Mouse (Mus musculus) neural tube, embryonic 14.5 days (tissue): ENCODE results near the gene Zdhhc1. TPM values are rescaled to one million over a fixed set of nuclear protein-coding genes. Genes with fewer than 3 reads are reported as not detected.

Experiments
- ATAC-seq: fragments of 200-750 bp; cut with Nextera tagmentation; 2 replicates; pipeline ENCODE4 v1.8.0; 2017; ENCODE audit warnings: low read depth, mild to moderate bottlenecking, moderate TSS enrichment, moderate library complexity
- H3K27ac ChIP-seq: fragments of 300-500 bp; sonication (generic); 2 replicates; pipeline ENCODE4 v1.5.1; 2014; ENCODE audit warnings: low read depth, mild to moderate bottlenecking, control low read depth, low read length, moderate library complexity, mixed read lengths
- H3K27me3 ChIP-seq: fragments of 300-500 bp; sonication (generic); 2 replicates; pipeline ENCODE4 v1.6.1; 2014; ENCODE audit warnings: low read length; ENCODE audit not compliant: control insufficient read depth, insufficient read depth
- H3K36me3 ChIP-seq: fragments of 300-500 bp; sonication (generic); 2 replicates; pipeline ENCODE4 v1.6.1; 2014; ENCODE audit warnings: low read length, mixed read lengths; ENCODE audit not compliant: control insufficient read depth, insufficient read depth
- H3K4me1 ChIP-seq: fragments of 300-500 bp; sonication (generic); 2 replicates; pipeline ENCODE4 v1.6.1; 2014; ENCODE audit warnings: low read length; ENCODE audit not compliant: control insufficient read depth, insufficient read depth
- H3K4me2 ChIP-seq: fragments of 300-500 bp; sonication (generic); 2 replicates; pipeline ENCODE4 v1.6.1; 2014; ENCODE audit warnings: mild to moderate bottlenecking, low read depth, low read length, control low read depth
- H3K4me3 ChIP-seq: fragments of 300-500 bp; sonication (generic); 2 replicates; pipeline ENCODE4 v1.5.1; 2014; ENCODE audit warnings: low read depth, low read length, control low read depth, mixed read lengths
- H3K9ac ChIP-seq: fragments of 300-500 bp; sonication (generic); replicated peaks from 2 replicates; pipeline ENCODE4 v1.6.1; 2014; ENCODE audit warnings: low read depth, mild to moderate bottlenecking, control low read depth, low read length, mixed read lengths
- H3K9me3 ChIP-seq: fragments of 300-500 bp; sonication (generic); 2 replicates; pipeline ENCODE4 v1.6.1; 2016; ENCODE audit warnings: low read length; ENCODE audit not compliant: control insufficient read depth
- WGBS: fragments of 180-500 bp; shearing (Covaris S2); extraction: QIAGEN DNeasy Blood & Tissue Kit; methylation state at CpG from one replicate; pipeline ENCODE4 v1.1.7; 2014; 5-methylcytosine and 5-hydroxymethylcytosine counted together
- polyA plus RNA-seq: library from polyadenylated mRNA; unstranded; fragments of >200 nt; fragmentation: Nextera tagmentation; extraction: Ambion mirVana; gene quantifications from 2 replicates; pipeline ENCODE4 v1.2.1, GENCODE M21; 2014

The Zdhhc1 gene
- polyA plus RNA-seq, 1 experiment from 2014 or later, result 32.5 TPM

DNA sequence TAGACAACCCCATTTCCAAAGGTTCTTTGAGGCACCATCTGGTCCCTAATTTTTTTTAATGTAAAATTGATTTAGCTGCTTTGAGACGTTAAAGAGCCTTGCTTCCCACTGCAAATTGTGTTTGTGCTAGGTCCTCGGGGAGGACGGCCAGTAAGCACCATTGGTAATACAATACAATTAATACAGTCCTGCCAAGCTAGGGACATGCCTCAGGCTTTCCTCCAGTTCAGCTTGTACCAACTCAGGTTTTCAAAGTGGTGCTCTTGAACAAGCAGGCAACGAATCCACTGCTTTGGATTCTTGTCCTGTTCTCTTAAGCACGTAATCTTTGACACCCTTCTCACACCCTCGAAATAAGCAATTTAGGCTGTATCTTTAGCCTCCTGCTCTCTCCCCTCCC is 63.7 kb downstream of the Zdhhc1 start:
- H3K9ac ChIP-seq, result no peak overlapping the region
- no peak for ATAC-seq
- peaks cover 10% of the 10 kb centered on the region for H3K4me1 ChIP-seq
- no peaks in the 10 kb centered on the region for H3K9me3 ChIP-seq
- H3K4me2 ChIP-seq, result no peak overlapping the region
- H3K4me3 ChIP-seq, result no peak overlapping the region
- no peaks in the 10 kb centered on the region for H3K36me3 ChIP-seq
- H3K27me3 ChIP-seq, result no peaks in the 10 kb centered on the region
- 24% methylated on average over 6 of the region's 6 CpGs for WGBS
- no peak overlapping the region for H3K27ac ChIP-seq

DNA sequence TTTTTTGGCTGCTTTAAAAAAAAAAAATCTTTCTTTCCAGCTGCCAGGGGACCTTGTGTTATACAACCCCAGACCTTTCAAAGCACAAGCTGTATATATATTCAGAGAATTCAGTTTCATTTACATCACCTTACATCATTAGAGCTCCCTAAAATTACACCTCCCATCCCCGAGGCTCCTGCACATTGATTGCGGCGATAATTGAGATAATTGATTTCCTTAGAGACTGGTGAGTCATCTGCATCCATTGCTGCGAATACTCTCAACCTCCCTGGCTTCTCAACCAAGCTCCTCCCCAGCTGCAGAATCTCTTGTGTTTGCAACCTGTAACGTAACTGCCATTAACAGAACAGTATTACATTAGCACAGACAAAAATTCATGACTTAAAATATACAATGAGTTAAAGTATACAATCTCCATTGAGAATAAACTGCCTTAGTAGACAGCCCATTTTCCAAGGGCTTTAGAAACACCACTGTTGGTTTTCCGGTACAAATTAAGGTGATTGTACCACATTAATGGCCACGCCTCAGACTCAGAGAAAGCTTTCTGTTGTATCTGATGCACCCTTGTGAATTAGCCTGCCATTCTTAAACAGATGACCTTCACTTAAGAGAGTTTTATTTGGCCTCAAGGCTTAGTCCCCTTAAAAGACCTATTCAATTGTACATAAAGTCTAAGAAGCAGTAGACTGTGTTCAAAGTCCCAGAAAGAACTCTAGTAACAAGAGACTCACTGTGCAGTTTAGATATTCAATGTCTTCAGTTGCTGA is 64.8 kb downstream of the Zdhhc1 start:
- WGBS, result 16% methylated on average over 7 of the region's 7 CpGs
- Histone ChIP-seq H3K4me3 (no peak overlapping the region), H3K27ac (no peak overlapping the region), H3K4me2 (no peak overlapping the region), H3K9ac (no peak overlapping the region), H3K9me3 (no peaks in the 10 kb centered on the region), H3K36me3 (no peaks in the 10 kb centered on the region), H3K4me1 (peaks cover 10% of the 10 kb centered on the region), H3K27me3 (no peaks in the 10 kb centered on the region)
- no peak for ATAC-seq

DNA sequence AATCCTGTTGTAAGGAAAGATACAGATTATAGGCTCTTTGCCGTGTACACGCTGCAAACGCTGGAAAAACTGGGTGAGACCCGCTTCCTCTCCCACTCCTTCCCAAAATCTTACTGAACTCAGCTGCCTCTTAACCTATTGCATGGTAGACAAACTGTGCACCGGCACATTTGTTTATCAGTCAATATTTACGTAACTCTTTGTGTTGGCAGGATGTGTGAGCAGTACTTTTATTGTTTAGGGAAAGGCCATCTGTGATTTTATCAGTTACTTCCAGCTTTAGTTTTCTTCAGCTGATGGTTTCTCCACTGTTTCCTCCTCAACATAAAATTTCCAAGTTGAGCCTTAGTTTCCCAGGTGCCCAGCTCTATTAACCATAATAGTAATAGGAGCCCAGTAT is 69.8 kb downstream of the Zdhhc1 start:
- Histone ChIP-seq H3K27ac (no peak overlapping the region), H3K4me3 (no peak overlapping the region), H3K36me3 (no peaks in the 10 kb centered on the region), H3K9ac (no peak overlapping the region), H3K4me2 (no peak overlapping the region), H3K4me1 (no peaks in the 10 kb centered on the region; the same call in 1 of the 2 replicates), H3K27me3 (no peaks in the 10 kb centered on the region), H3K9me3 (no peaks in the 10 kb centered on the region)
- ATAC-seq, result no peak
- WGBS, result 77% methylated on average over 6 of the region's 6 CpGs

Other genes starting within 250 kb of the Zdhhc1 start
- 6.2 and 8.3 TPM in 2 replicates for gene B3gnt9, start 241.7 kb downstream of the Zdhhc1 start, polyA plus RNA-seq
- 13.1 and 18.8 TPM in 2 replicates for gene Tradd, start 232.3 kb downstream of the Zdhhc1 start, polyA plus RNA-seq
- 0.96 and 1.8 TPM in 2 replicates for gene Fbxl8, start 232.3 kb downstream of the Zdhhc1 start, polyA plus RNA-seq
- 0.66 and 0.71 TPM in 2 replicates for gene Hsf4, start 227.1 kb downstream of the Zdhhc1 start, polyA plus RNA-seq
- 5.5 and 5.9 TPM in 2 replicates for gene Nol3, start 220.8 kb downstream of the Zdhhc1 start, polyA plus RNA-seq
- gene 4931428F04Rik, start 207.0 kb downstream of the Zdhhc1 start, polyA plus RNA-seq, result 84.6 and 118 TPM in 2 replicates
- 8.0 and 12.5 TPM in 2 replicates for gene Exoc3l, start 200.8 kb downstream of the Zdhhc1 start, polyA plus RNA-seq
- gene E2f4, start 199.2 kb downstream of the Zdhhc1 start, polyA plus RNA-seq, result 46.4 and 49.7 TPM in 2 replicates
- 0.77 and 1.3 TPM in 2 replicates for gene Elmo3, start 191.3 kb downstream of the Zdhhc1 start, polyA plus RNA-seq
- gene Lrrc29, start 170.6 kb downstream of the Zdhhc1 start, polyA plus RNA-seq, result 0.85 and 0.95 TPM in 2 replicates
- gene Tmem208, start 170.5 kb downstream of the Zdhhc1 start, polyA plus RNA-seq, result 135 and 150 TPM in 2 replicates
- 0.88 and 0.91 TPM in 2 replicates for gene Fhod1, start 148.9 kb downstream of the Zdhhc1 start, polyA plus RNA-seq
- 10.5 and 13.2 TPM in 2 replicates for gene Slc9a5, start 148.1 kb downstream of the Zdhhc1 start, polyA plus RNA-seq
- 2.3 and 2.6 TPM in 2 replicates for gene Plekhg4, start 123.6 kb downstream of the Zdhhc1 start, polyA plus RNA-seq
- gene Kctd19, start 83.4 kb downstream of the Zdhhc1 start, polyA plus RNA-seq, result not detected in 2 replicates
- gene Lrrc36, start 83.3 kb downstream of the Zdhhc1 start, polyA plus RNA-seq, result 0.16 and 0.43 TPM in 2 replicates
- gene Tppp3, start 25.4 kb downstream of the Zdhhc1 start, polyA plus RNA-seq, result 189 and 259 TPM in 2 replicates
- gene Hsd11b2, start 21.9 kb upstream of the Zdhhc1 start, polyA plus RNA-seq, result 0.94 and 1.2 TPM in 2 replicates
- gene Atp6v0d1, start 69.1 kb upstream of the Zdhhc1 start, polyA plus RNA-seq, result 235 and 254 TPM in 2 replicates
- gene Ripor1, start 108.4 kb upstream of the Zdhhc1 start, polyA plus RNA-seq, result 25.8 and 29.6 TPM in 2 replicates
- gene Ctcf, start 139.7 kb upstream of the Zdhhc1 start, polyA plus RNA-seq, result 81.3 and 85.6 TPM in 2 replicates
- gene Agrp, start 140.5 kb upstream of the Zdhhc1 start, polyA plus RNA-seq, result 0.71 and 1.3 TPM in 2 replicates
- 21.7 and 22.3 TPM in 2 replicates for gene Carmil2, start 189.4 kb upstream of the Zdhhc1 start, polyA plus RNA-seq
- 79.5 and 83.9 TPM in 2 replicates for gene Acd, start 204.2 kb upstream of the Zdhhc1 start, polyA plus RNA-seq
- gene Pard6a, start 204.2 kb upstream of the Zdhhc1 start, polyA plus RNA-seq, result 48.1 and 60.6 TPM in 2 replicates
- gene 4933405L10Rik, start 210.8 kb upstream of the Zdhhc1 start, polyA plus RNA-seq, result 0.30 and 0.42 TPM in 2 replicates
- 9.5 and 11.6 TPM in 2 replicates for gene Enkd1, start 211.3 kb upstream of the Zdhhc1 start, polyA plus RNA-seq